Mouse (Mus musculus): Measurements from ENCODE around the gene Astn2. TPM values are rescaled to one million over a fixed set of nuclear protein-coding genes. Genes with fewer than 3 reads are reported as not detected.
A peak's percentile ranks its signal among the peaks of the same experiment; 100 is the strongest.

Astn2 gene
- polyA plus RNA-seq, 1 experiment from 2014 or later = 0.55 TPM

GRCm38 (mm10) chr4:65667030-65667610, 737.3 kb downstream of the Astn2 start:
- H3K9me3 ChIP-seq = no peaks in the 10 kb centered on the region
- H3K9ac ChIP-seq = no peak overlapping the region
- no peak overlapping the region for H3K4me2 ChIP-seq (replicated peaks)
- H3K27me3 ChIP-seq (replicated peaks) = no peaks in the 10 kb centered on the region
- H3K36me3 ChIP-seq = no peaks in the 10 kb centered on the region
- ATAC-seq = no peak
- no peaks in the 10 kb centered on the region for H3K4me1 ChIP-seq (replicated peaks)
- 93% methylated on average over 5 of the region's 5 CpGs for WGBS
- no peak overlapping the region for H3K4me3 ChIP-seq (replicated peaks)
- H3K27ac ChIP-seq = no peak overlapping the region

DNA sequence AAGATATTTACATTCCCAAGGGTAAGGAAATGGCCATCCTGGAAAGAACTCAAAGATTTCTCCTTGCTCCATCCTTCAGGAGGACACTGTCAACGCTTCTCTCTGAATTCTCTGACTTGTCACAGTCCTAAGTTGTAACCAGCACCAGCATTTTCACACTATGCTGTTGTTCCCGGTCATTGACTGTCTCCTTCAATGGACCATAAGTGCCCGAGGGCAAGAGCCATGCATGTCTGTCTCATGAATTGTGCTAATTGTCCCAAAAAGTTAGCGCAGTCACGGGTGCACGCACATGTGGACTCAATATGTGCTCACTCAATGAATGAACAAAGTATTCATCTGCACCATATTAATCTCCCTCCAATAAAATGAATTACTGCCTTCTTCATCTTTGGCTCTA, 741.2 kb downstream of the Astn2 start:
- Histone ChIP-seq H3K27ac (no peak overlapping the region), H3K27me3 (replicated peaks) (no peaks in the 10 kb centered on the region), H3K9me3 (no peaks in the 10 kb centered on the region), H3K4me3 (replicated peaks) (no peak overlapping the region), H3K36me3 (no peaks in the 10 kb centered on the region), H3K4me2 (replicated peaks) (no peak overlapping the region), H3K9ac (no peak overlapping the region), H3K4me1 (replicated peaks) (no peaks in the 10 kb centered on the region)
- no peak for ATAC-seq
- WGBS = 79% methylated on average over 6 of the region's 6 CpGs

GRCm38 (mm10) chr4:65654723-65655122, 749.7 kb downstream of the Astn2 start:
- ATAC-seq = peak; percentile 72; the same call in 1 of the 2 replicates
- Histone ChIP-seq H3K9ac (no peak overlapping the region), H3K4me3 (replicated peaks) (no peak overlapping the region), H3K4me1 (replicated peaks) (no peaks in the 10 kb centered on the region), H3K4me2 (replicated peaks) (no peak overlapping the region), H3K36me3 (no peaks in the 10 kb centered on the region), H3K27me3 (replicated peaks) (no peaks in the 10 kb centered on the region), H3K9me3 (no peaks in the 10 kb centered on the region), H3K27ac (no peak overlapping the region)
- 0% methylated on average over 2 of the region's 2 CpGs for WGBS

DNA sequence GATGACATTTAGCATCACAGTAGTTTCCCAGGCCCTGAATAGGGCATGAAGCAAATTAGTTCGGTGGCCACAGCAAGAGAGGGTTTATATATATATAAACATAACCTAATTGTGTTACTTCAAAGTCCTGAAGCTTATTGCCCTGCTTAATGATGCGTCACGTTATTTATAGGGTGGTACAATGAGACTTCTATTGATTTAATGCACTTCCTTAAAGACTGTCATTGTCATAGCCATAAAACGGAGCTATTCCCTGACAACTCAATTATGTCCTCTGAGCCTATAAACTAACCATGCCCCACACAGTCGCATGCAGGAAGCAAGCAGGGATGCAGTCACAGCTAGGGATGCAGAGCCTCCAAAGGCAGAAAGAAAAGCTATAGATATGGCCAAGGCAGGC, 761.8 kb downstream of the Astn2 start:
- ATAC-seq = no peak
- H3K36me3 ChIP-seq = no peaks in the 10 kb centered on the region
- H3K9ac ChIP-seq = no peak overlapping the region
- no peaks in the 10 kb centered on the region for H3K9me3 ChIP-seq
- no peak overlapping the region for H3K27ac ChIP-seq
- H3K4me3 ChIP-seq (replicated peaks) = no peak overlapping the region
- WGBS = 31% methylated on average over 5 of the region's 5 CpGs
- H3K4me2 ChIP-seq (replicated peaks) = no peak overlapping the region
- H3K27me3 ChIP-seq (replicated peaks) = no peaks in the 10 kb centered on the region
- H3K4me1 ChIP-seq (replicated peaks) = no peaks in the 10 kb centered on the region

- Histone ChIP-seq H3K4me2 (replicated peaks) (no peak overlapping the region), H3K9me3 (no peaks in the 10 kb centered on the region), H3K27ac (no peak overlapping the region), H3K4me1 (replicated peaks) (no peaks in the 10 kb centered on the region), H3K27me3 (replicated peaks) (no peaks in the 10 kb centered on the region), H3K36me3 (no peaks in the 10 kb centered on the region), H3K4me3 (replicated peaks) (no peak overlapping the region), H3K9ac (no peak overlapping the region)
- ATAC-seq = no peak
- 90% methylated on average over 3 of the region's 3 CpGs for WGBS
Measured at GRCm38 (mm10) chr4:65638231-65638630, 766.2 kb downstream of the Astn2 start.

DNA sequence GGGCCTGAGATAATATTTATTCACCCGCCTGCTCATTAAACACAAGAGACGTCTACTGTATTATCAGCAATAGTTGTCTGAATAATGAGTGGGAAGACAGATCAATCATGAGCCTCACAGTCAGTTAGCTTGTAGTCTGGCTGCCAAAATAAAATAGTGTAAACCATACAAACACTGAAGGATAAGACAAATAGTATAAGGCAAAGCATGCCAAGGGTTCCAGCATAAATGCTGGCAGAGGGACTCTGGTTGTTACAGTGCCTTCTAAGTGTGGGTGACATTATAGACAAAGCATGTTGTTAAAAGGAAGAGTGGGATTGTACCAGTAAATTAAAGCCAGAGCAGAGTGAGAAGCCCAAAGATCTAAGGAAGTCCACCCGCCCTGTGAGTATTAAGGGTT, 784.3 kb downstream of the Astn2 start:
- Histone ChIP-seq H3K9me3 (no peaks in the 10 kb centered on the region), H3K27ac (no peak overlapping the region), H3K9ac (no peak overlapping the region), H3K4me1 (replicated peaks) (no peaks in the 10 kb centered on the region), H3K36me3 (peaks cover 11% of the 10 kb centered on the region; the same call in 1 of the 2 replicates), H3K27me3 (replicated peaks) (no peaks in the 10 kb centered on the region), H3K4me2 (replicated peaks) (no peak overlapping the region), H3K4me3 (replicated peaks) (no peak overlapping the region)
- no peak for ATAC-seq
- WGBS = 71% methylated on average over 3 of the region's 3 CpGs

- Histone ChIP-seq H3K4me2 (replicated peaks) (no peak overlapping the region), H3K27ac (no peak overlapping the region), H3K4me1 (replicated peaks) (no peaks in the 10 kb centered on the region), H3K4me3 (replicated peaks) (no peak overlapping the region), H3K9me3 (no peaks in the 10 kb centered on the region), H3K27me3 (replicated peaks) (no peaks in the 10 kb centered on the region), H3K36me3 (peaks cover 30% of the 10 kb centered on the region), H3K9ac (no peak overlapping the region)
- no peak for ATAC-seq
- 93% methylated on average over 14 of the region's 14 CpGs for WGBS
Measured at GRCm38 (mm10) chr4:65613135-65613534, 791.3 kb downstream of the Astn2 start.

DNA sequence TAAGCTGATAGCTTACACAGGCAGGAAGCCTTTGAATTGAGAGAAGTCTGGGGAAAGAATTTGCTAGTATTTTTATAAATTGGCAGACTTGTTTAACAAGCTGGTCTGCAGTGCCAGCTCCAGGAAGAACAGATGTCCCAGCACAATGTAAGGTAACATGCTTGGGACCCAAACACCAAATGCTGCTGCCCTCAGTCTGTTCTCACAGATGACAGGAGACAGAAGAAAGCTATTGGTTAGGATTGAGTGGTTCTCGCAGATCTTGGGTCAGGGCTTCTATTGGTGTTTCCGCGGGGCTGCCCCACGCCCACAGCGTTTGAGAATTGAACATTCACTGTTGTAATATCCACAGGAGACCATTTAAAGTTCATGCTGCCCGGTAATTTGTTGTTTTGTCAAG, 793.5 kb downstream of the Astn2 start:
- no peak overlapping the region for H3K27ac ChIP-seq
- 85% methylated on average over 6 of the region's 6 CpGs for WGBS
- no peak for ATAC-seq

DNA sequence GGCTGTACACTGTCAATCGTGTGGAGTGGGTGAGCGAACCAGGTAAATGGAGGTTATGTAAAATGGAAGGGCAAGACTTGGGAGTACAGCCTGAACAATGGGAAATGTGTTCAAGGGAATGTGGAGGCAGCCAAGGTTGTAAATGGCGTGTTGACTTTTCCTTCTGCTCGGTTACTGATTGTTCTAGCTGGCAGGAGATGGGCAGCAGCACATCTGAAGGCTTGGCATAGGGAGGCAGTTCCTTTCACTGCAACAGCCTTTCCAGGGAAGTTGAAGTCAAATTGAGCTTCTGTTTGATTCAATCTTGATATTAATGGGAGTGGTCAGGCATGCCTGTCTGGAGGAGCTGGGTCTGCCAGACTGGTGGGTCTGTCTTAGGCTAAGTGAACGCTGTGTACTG, 794.1 kb downstream of the Astn2 start:
- WGBS = 70% methylated on average over 5 of the region's 5 CpGs
- no peaks in the 10 kb centered on the region for H3K9me3 ChIP-seq

More for the DNA sequence above, 793.5 kb downstream of the Astn2 start:
- no peak overlapping the region for H3K4me2 ChIP-seq (replicated peaks)
- H3K4me3 ChIP-seq (replicated peaks) = no peak overlapping the region
- no peaks in the 10 kb centered on the region for H3K27me3 ChIP-seq (replicated peaks)
- peaks cover 26% of the 10 kb centered on the region for H3K36me3 ChIP-seq
- no peaks in the 10 kb centered on the region for H3K9me3 ChIP-seq
- H3K4me1 ChIP-seq (replicated peaks) = peaks cover 11% of the 10 kb centered on the region
- no peak overlapping the region for H3K9ac ChIP-seq

DNA sequence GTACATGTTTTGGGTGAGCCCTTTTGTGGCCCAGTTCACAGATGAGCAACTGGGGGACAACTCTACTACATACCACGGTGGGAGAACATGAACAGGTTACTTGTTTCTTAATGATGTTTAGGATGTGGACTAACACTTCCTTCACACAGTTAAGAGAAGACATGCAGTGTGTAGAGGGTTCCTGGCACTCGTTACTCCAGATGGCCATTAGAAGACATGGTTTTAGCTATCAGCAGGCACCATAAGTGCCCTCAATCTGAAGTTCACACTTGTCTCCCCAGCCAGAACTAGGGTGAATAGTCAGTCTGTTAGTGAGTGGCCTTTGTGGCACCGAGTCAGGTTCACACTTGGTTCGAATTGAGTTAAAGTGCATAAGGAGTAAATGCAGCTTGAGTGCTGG, 796.3 kb downstream of the Astn2 start:
- Histone ChIP-seq H3K4me2 (replicated peaks) (no peak overlapping the region), H3K9me3 (no peaks in the 10 kb centered on the region), H3K4me1 (replicated peaks) (peaks cover 12% of the 10 kb centered on the region), H3K27me3 (replicated peaks) (no peaks in the 10 kb centered on the region), H3K36me3 (peaks cover 2% of the 10 kb centered on the region), H3K9ac (no peak overlapping the region), H3K4me3 (replicated peaks) (no peak overlapping the region), H3K27ac (0 out of 2 replicates have a peak overlapping the region, but pooled peaks have one; percentile 60)
- 92% methylated on average over 4 of the region's 4 CpGs for WGBS
- no peak for ATAC-seq

More for the DNA sequence above, 794.1 kb downstream of the Astn2 start:
- H3K4me3 ChIP-seq (replicated peaks) = no peak overlapping the region
- no peak overlapping the region for H3K27ac ChIP-seq
- no peak overlapping the region for H3K4me2 ChIP-seq (replicated peaks)
- no peak overlapping the region for H3K9ac ChIP-seq
- peaks cover 12% of the 10 kb centered on the region for H3K4me1 ChIP-seq (replicated peaks)
- H3K36me3 ChIP-seq = peaks cover 22% of the 10 kb centered on the region
- no peak for ATAC-seq
- no peaks in the 10 kb centered on the region for H3K27me3 ChIP-seq (replicated peaks)

- WGBS = 65% methylated on average over 10 of the region's 10 CpGs
- Histone ChIP-seq H3K27ac (peak overlapping the region; percentile 60), H3K4me2 (replicated peaks) (peak overlapping the region; percentile 75), H3K9ac (no peak overlapping the region), H3K9me3 (no peaks in the 10 kb centered on the region), H3K27me3 (replicated peaks) (no peaks in the 10 kb centered on the region), H3K4me3 (replicated peaks) (no peak overlapping the region), H3K36me3 (no peaks in the 10 kb centered on the region), H3K4me1 (replicated peaks) (peaks cover 12% of the 10 kb centered on the region)
- ATAC-seq = peak; percentile 83
Measured at GRCm38 (mm10) chr4:65607184-65607631, 797.2 kb downstream of the Astn2 start.

- whole genome bisulfite sequencing = under 1% methylated on average over 21 of the region's 21 CpGs
- Histone ChIP-seq H3K27ac (no peak overlapping the region), H3K4me1 (replicated peaks) (peaks cover 12% of the 10 kb centered on the region), H3K4me3 (replicated peaks) (peak overlapping the region; percentile 68), H3K27me3 (replicated peaks) (no peaks in the 10 kb centered on the region), H3K9ac (peak overlapping the region; percentile 70), H3K4me2 (replicated peaks) (peak overlapping the region; percentile 75), H3K9me3 (no peaks in the 10 kb centered on the region), H3K36me3 (no peaks in the 10 kb centered on the region)
- peak; percentile 74 for ATAC-seq
Measured at GRCm38 (mm10) chr4:65605151-65605702, 799.2 kb downstream of the Astn2 start.

All from intestine, embryonic 15.5 days (tissue).